Mouse (Mus musculus): ENCODE measurements around the gene Stoml1.

Stoml1 gene

GRCm38 (mm10) chr9:58253033-58253804 lies at the start of gene Stoml1:
Gene Stoml1, plus strand, starts transcription at chr9:58253164.
- DNase-seq (ENCODE audit: low spot score), result peak; percentile 95

GRCm38 (mm10) chr9:58203516-58204447 lies 49.2 kb upstream of the Stoml1 start, which contains the start of the genes Islr and Islr2:
Gene Islr, minus strand, starts transcription at chr9:58204306.
Gene Islr2, minus strand, starts transcription at chr9:58204319.
- peak; percentile 87 for DNase-seq (ENCODE audit: low spot score)

GRCm38 (mm10) chr9:58204448-58205000 lies 48.4 kb upstream of the Stoml1 start:
- peak; percentile 93 for DNase-seq (ENCODE audit: low spot score)

- no peak for DNase-seq (ENCODE audit: low spot score)
Observed at GRCm38 (mm10) chr9:58206013-58206412, 47.0 kb upstream of the Stoml1 start.

- no peak for DNase-seq (ENCODE audit: low spot score)
Observed at GRCm38 (mm10) chr9:58209462-58210303, 43.3 kb upstream of the Stoml1 start.

- no peak for DNase-seq (ENCODE audit: low spot score)
Observed at GRCm38 (mm10) chr9:58210304-58210627, 42.7 kb upstream of the Stoml1 start.

- no peak for DNase-seq (ENCODE audit: low spot score)
Observed at GRCm38 (mm10) chr9:58213377-58213776, 39.6 kb upstream of the Stoml1 start.

- DNase-seq (ENCODE audit: low spot score), result no peak
Observed at GRCm38 (mm10) chr9:58213865-58214264, 39.1 kb upstream of the Stoml1 start.

- no peak for DNase-seq (ENCODE audit: low spot score)
Observed at GRCm38 (mm10) chr9:58214519-58215180, 38.3 kb upstream of the Stoml1 start.

- peak; percentile 60 for DNase-seq (ENCODE audit: low spot score)
Observed at GRCm38 (mm10) chr9:58216402-58216801, 36.6 kb upstream of the Stoml1 start.

- no peak for DNase-seq (ENCODE audit: low spot score)
Observed at GRCm38 (mm10) chr9:58218539-58218938, 34.4 kb upstream of the Stoml1 start.

- DNase-seq (ENCODE audit: low spot score), result peak; percentile 46
Observed at GRCm38 (mm10) chr9:58220218-58220903, 32.6 kb upstream of the Stoml1 start.

- DNase-seq (ENCODE audit: low spot score), result no peak
Observed at GRCm38 (mm10) chr9:58224356-58224755, 28.6 kb upstream of the Stoml1 start.

GRCm38 (mm10) chr9:58225915-58226913 lies 26.8 kb upstream of the Stoml1 start:
- peak; percentile 66 for DNase-seq (ENCODE audit: low spot score)

GRCm38 (mm10) chr9:58228777-58229466 lies 24.0 kb upstream of the Stoml1 start:
- DNase-seq (ENCODE audit: low spot score), result no peak

GRCm38 (mm10) chr9:58231746-58232145 lies 21.2 kb upstream of the Stoml1 start:
- DNase-seq (ENCODE audit: low spot score), result no peak

GRCm38 (mm10) chr9:58232374-58232773 lies 20.6 kb upstream of the Stoml1 start:
- no peak for DNase-seq (ENCODE audit: low spot score)

GRCm38 (mm10) chr9:58234502-58235015 lies 18.4 kb upstream of the Stoml1 start:
- no peak for DNase-seq (ENCODE audit: low spot score)

All from MN1 (cell line).